Mouse (Mus musculus) erythroblast, embryonic 14.5 days (primary cell): ENCODE measurements around the gene Krt19.

Experiments
- GATA1 ChIP-seq: IDR thresholded peaks from 2 replicates; pipeline ENCODE4 v1.6.1; 2012; ENCODE audit warnings: low read length, inconsistent platforms, mixed read lengths
- TAL1 ChIP-seq: IDR thresholded peaks from 3 replicates; pipeline ENCODE4 v1.6.1; 2012; ENCODE audit warnings: low read length, inconsistent platforms, mixed read lengths

DNA sequence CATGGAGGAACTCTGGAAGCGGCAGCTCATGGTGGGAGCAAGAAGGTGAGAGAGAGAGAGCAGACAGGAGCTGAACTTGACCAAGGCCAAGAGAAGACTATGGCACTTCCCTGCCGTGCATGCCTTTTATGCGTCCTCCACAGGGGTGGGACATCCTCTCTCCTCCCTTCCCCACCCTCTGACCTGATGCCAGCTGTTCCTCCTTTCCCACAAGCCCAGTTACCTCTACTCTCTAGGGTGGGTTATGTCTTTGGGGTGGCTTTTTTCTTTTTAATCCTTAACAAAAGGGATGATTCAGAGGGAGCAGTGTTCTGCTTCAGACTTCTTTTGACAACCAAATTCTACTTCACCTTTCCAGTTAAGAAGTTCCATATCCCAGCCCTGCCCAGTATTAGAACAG is 27.0 kb downstream of the Krt19 start, which contains the start of gene Krt13:
- no peak for TF ChIP-seq GATA1
- TF ChIP-seq TAL1, result no peak
